Mouse (Mus musculus): ENCODE results near the gene Naa20. TPM values are rescaled to one million over a fixed set of nuclear protein-coding genes. Genes with fewer than 3 reads are reported as not detected.

Naa20 gene
- 39.7 and 43.8 TPM in 2 replicates for polyA plus RNA-seq (2015; fragmentation: Nextera tagmentation; extraction: Ambion mirVana)

- Histone ChIP-seq H3K27ac (ENCODE audit: low read length) (no peak within 1 kb of the TSS), H3K36me3 (ENCODE audit: control insufficient read depth, insufficient read depth) (no peaks in the 10 kb centered on the region), H3K4me3 (ENCODE audit: low read depth, low read length) (peak within 1 kb of the TSS; percentile 88), H3K4me2 (ENCODE audit: low read depth, low read length) (peak within 1 kb of the TSS; percentile 73), H3K4me1 (ENCODE audit: control insufficient read depth, low read depth, low read length) (peaks cover 15% of the 10 kb centered on the region), H3K9ac (ENCODE audit: low read depth, low read length) (peak within 1 kb of the TSS; percentile 86; the same call in 1 of the 2 replicates), H3K27me3 (ENCODE audit: control insufficient read depth, insufficient read depth, low read depth, low read length) (no peaks in the 10 kb centered on the region), H3K9me3 (replicated peaks; ENCODE audit: control insufficient read depth, low read length) (no peaks in the 10 kb centered on the region)
- WGBS (ENCODE audit: insufficient replicate concordance), result 73% methylated on average over 6 of the region's 6 CpGs
- ATAC-seq (ENCODE audit: low read depth), result no peak
Observed at GRCm38 (mm10) chr2:145901861-145902260, at the start of gene Naa20. Naa20 (plus strand) TSS chr2:145902099.

- Histone ChIP-seq H3K36me3 (ENCODE audit: control insufficient read depth, insufficient read depth) (no peaks in the 10 kb centered on the region), H3K4me1 (ENCODE audit: control insufficient read depth, low read depth, low read length) (peaks cover 5% of the 10 kb centered on the region), H3K27ac (ENCODE audit: low read length) (no peak overlapping the region), H3K9ac (ENCODE audit: low read depth, low read length) (no peak overlapping the region), H3K27me3 (ENCODE audit: control insufficient read depth, insufficient read depth, low read depth, low read length) (no peaks in the 10 kb centered on the region), H3K4me3 (ENCODE audit: low read depth, low read length) (no peak overlapping the region), H3K9me3 (replicated peaks; ENCODE audit: control insufficient read depth, low read length) (no peaks in the 10 kb centered on the region), H3K4me2 (ENCODE audit: low read depth, low read length) (no peak overlapping the region)
- no peak for ATAC-seq (ENCODE audit: low read depth)
- WGBS (ENCODE audit: insufficient replicate concordance), result 72% methylated on average over 9 of the region's 9 CpGs
Observed at GRCm38 (mm10) chr2:145855831-145856230, 46.1 kb upstream of the Naa20 start.

- H3K9ac ChIP-seq (ENCODE audit: low read depth, low read length), result no peak overlapping the region
- H3K27ac ChIP-seq (ENCODE audit: low read length), result no peak overlapping the region
- H3K9me3 ChIP-seq (replicated peaks; ENCODE audit: control insufficient read depth, low read length), result no peaks in the 10 kb centered on the region
- no peaks in the 10 kb centered on the region for H3K36me3 ChIP-seq (ENCODE audit: control insufficient read depth, insufficient read depth)
- H3K4me3 ChIP-seq (ENCODE audit: low read depth, low read length), result no peak overlapping the region
- 55% methylated on average over 8 of the region's 8 CpGs for WGBS (ENCODE audit: insufficient replicate concordance)
- no peaks in the 10 kb centered on the region for H3K27me3 ChIP-seq (ENCODE audit: control insufficient read depth, insufficient read depth, low read depth, low read length)
- no peak for ATAC-seq (ENCODE audit: low read depth)
- H3K4me2 ChIP-seq (ENCODE audit: low read depth, low read length), result no peak overlapping the region
- peaks cover 5% of the 10 kb centered on the region for H3K4me1 ChIP-seq (ENCODE audit: control insufficient read depth, low read depth, low read length)
Observed at GRCm38 (mm10) chr2:145857864-145858263, 44.0 kb upstream of the Naa20 start.

- H3K4me1 ChIP-seq (ENCODE audit: control insufficient read depth, low read depth, low read length), result peaks cover 5% of the 10 kb centered on the region
- no peak overlapping the region for H3K4me2 ChIP-seq (ENCODE audit: low read depth, low read length)
- 0 out of 2 replicates have a peak, but pooled peaks have one; percentile 13 for ATAC-seq (ENCODE audit: low read depth)
Observed at GRCm38 (mm10) chr2:145859442-145859931, 42.4 kb upstream of the Naa20 start.

GRCm38 (mm10) chr2:145859932-145860801 is 41.7 kb upstream of the Naa20 start:
- H3K4me2 ChIP-seq (ENCODE audit: low read depth, low read length), result peak overlapping the region; percentile 50
- no peak overlapping the region for H3K27ac ChIP-seq (ENCODE audit: low read length)
- no peaks in the 10 kb centered on the region for H3K9me3 ChIP-seq (replicated peaks; ENCODE audit: control insufficient read depth, low read length)
- peaks cover 5% of the 10 kb centered on the region for H3K4me1 ChIP-seq (ENCODE audit: control insufficient read depth, low read depth, low read length)
- H3K9ac ChIP-seq (ENCODE audit: low read depth, low read length), result no peak overlapping the region
- ATAC-seq (ENCODE audit: low read depth), result peak; percentile 37
- H3K36me3 ChIP-seq (ENCODE audit: control insufficient read depth, insufficient read depth), result no peaks in the 10 kb centered on the region
- no peaks in the 10 kb centered on the region for H3K27me3 ChIP-seq (ENCODE audit: control insufficient read depth, insufficient read depth, low read depth, low read length)
- peak overlapping the region; percentile 27; the same call in 1 of the 2 replicates for H3K4me3 ChIP-seq (ENCODE audit: low read depth, low read length)
- WGBS (ENCODE audit: insufficient replicate concordance), result 30% methylated on average over 40 of the region's 40 CpGs

More at GRCm38 (mm10) chr2:145859442-145859931, 42.4 kb upstream of the Naa20 start:
- 33% methylated on average over 7 of the region's 7 CpGs for WGBS (ENCODE audit: insufficient replicate concordance)
- Histone ChIP-seq H3K9ac (ENCODE audit: low read depth, low read length) (no peak overlapping the region), H3K4me3 (ENCODE audit: low read depth, low read length) (no peak overlapping the region), H3K36me3 (ENCODE audit: control insufficient read depth, insufficient read depth) (no peaks in the 10 kb centered on the region), H3K9me3 (replicated peaks; ENCODE audit: control insufficient read depth, low read length) (no peaks in the 10 kb centered on the region), H3K27ac (ENCODE audit: low read length) (no peak overlapping the region), H3K27me3 (ENCODE audit: control insufficient read depth, insufficient read depth, low read depth, low read length) (no peaks in the 10 kb centered on the region)

- H3K9me3 ChIP-seq (replicated peaks; ENCODE audit: control insufficient read depth, low read length), result no peaks in the 10 kb centered on the region
- no peaks in the 10 kb centered on the region for H3K36me3 ChIP-seq (ENCODE audit: control insufficient read depth, insufficient read depth)
- H3K4me1 ChIP-seq (ENCODE audit: control insufficient read depth, low read depth, low read length), result peaks cover 5% of the 10 kb centered on the region
- no peak for ATAC-seq (ENCODE audit: low read depth)
- H3K9ac ChIP-seq (ENCODE audit: low read depth, low read length), result no peak overlapping the region
- peak overlapping the region; percentile 13; the same call in 1 of the 2 replicates for H3K4me2 ChIP-seq (ENCODE audit: low read depth, low read length)
- no peak overlapping the region for H3K4me3 ChIP-seq (ENCODE audit: low read depth, low read length)
- no peak overlapping the region; the same call in none of the 2 replicates for H3K27ac ChIP-seq (ENCODE audit: low read length)
- 58% methylated on average over 8 of the region's 8 CpGs for WGBS (ENCODE audit: insufficient replicate concordance)
- H3K27me3 ChIP-seq (ENCODE audit: control insufficient read depth, insufficient read depth, low read depth, low read length), result no peaks in the 10 kb centered on the region
Observed at GRCm38 (mm10) chr2:145861193-145862123, 40.4 kb upstream of the Naa20 start.

GRCm38 (mm10) chr2:145862206-145862817 is 39.6 kb upstream of the Naa20 start:
- Histone ChIP-seq H3K27ac (ENCODE audit: low read length) (no peak overlapping the region), H3K27me3 (ENCODE audit: control insufficient read depth, insufficient read depth, low read depth, low read length) (no peaks in the 10 kb centered on the region), H3K36me3 (ENCODE audit: control insufficient read depth, insufficient read depth) (no peaks in the 10 kb centered on the region), H3K9me3 (replicated peaks; ENCODE audit: control insufficient read depth, low read length) (no peaks in the 10 kb centered on the region), H3K4me3 (ENCODE audit: low read depth, low read length) (no peak overlapping the region), H3K9ac (ENCODE audit: low read depth, low read length) (no peak overlapping the region), H3K4me2 (ENCODE audit: low read depth, low read length) (no peak overlapping the region), H3K4me1 (ENCODE audit: control insufficient read depth, low read depth, low read length) (peaks cover 5% of the 10 kb centered on the region)
- no peak for ATAC-seq (ENCODE audit: low read depth)
- 59% methylated on average over 10 of the region's 10 CpGs for WGBS (ENCODE audit: insufficient replicate concordance)

- no peaks in the 10 kb centered on the region for H3K36me3 ChIP-seq (ENCODE audit: control insufficient read depth, insufficient read depth)
- H3K4me1 ChIP-seq (ENCODE audit: control insufficient read depth, low read depth, low read length), result peaks cover 1% of the 10 kb centered on the region; the same call in 1 of the 2 replicates
- H3K27ac ChIP-seq (ENCODE audit: low read length), result no peak overlapping the region
- no peaks in the 10 kb centered on the region for H3K27me3 ChIP-seq (ENCODE audit: control insufficient read depth, insufficient read depth, low read depth, low read length)
- H3K9ac ChIP-seq (ENCODE audit: low read depth, low read length), result no peak overlapping the region
- no peak for ATAC-seq (ENCODE audit: low read depth)
- no peaks in the 10 kb centered on the region for H3K9me3 ChIP-seq (replicated peaks; ENCODE audit: control insufficient read depth, low read length)
- no peak overlapping the region for H3K4me2 ChIP-seq (ENCODE audit: low read depth, low read length)
- 75% methylated on average over 3 of the region's 3 CpGs for WGBS (ENCODE audit: insufficient replicate concordance)
- H3K4me3 ChIP-seq (ENCODE audit: low read depth, low read length), result no peak overlapping the region
Observed at GRCm38 (mm10) chr2:145865344-145865743, 36.6 kb upstream of the Naa20 start.
